Mouse (Mus musculus) forebrain, embryonic 15.5 days (tissue): Measurements from ENCODE around the gene Ankrd44. TPM values are rescaled to one million over a fixed set of nuclear protein-coding genes. Genes with fewer than 3 reads are reported as not detected.
A peak's percentile ranks its signal among the peaks of the same experiment; 100 is the strongest.

ENCODE experiments used
- ATAC-seq: fragments of 200-750 bp; cut with Nextera tagmentation; replicated peaks from 2 replicates; pipeline ENCODE4 v1.8.0; 2017; ENCODE audit warnings: mild to moderate bottlenecking, moderate TSS enrichment, moderate library complexity
- H3K27ac ChIP-seq: fragments of 300-500 bp; sonication (generic); replicated peaks from 2 replicates; pipeline ENCODE4 v1.5.1; 2015; ENCODE audit warnings: mild to moderate bottlenecking, inconsistent platforms
- H3K27me3 ChIP-seq: fragments of 300-500 bp; sonication (generic); 2 replicates; pipeline ENCODE4 v1.6.1; 2015; ENCODE audit warnings: inconsistent platforms
- H3K36me3 ChIP-seq: fragments of 300-500 bp; sonication (generic); 2 replicates; pipeline ENCODE4 v1.6.1; 2015; ENCODE audit warnings: mild to moderate bottlenecking, inconsistent platforms
- H3K4me1 ChIP-seq: fragments of 300-500 bp; sonication (generic); 2 replicates; pipeline ENCODE4 v1.6.1; 2015; ENCODE audit warnings: inconsistent platforms
- H3K4me2 ChIP-seq: fragments of 300-500 bp; sonication (generic); replicated peaks from 2 replicates; pipeline ENCODE4 v1.6.1; 2015; ENCODE audit warnings: mild to moderate bottlenecking, inconsistent platforms
- H3K4me3 ChIP-seq: fragments of 300-500 bp; sonication (generic); 2 replicates; pipeline ENCODE4 v1.5.1; 2015; ENCODE audit warnings: mild to moderate bottlenecking, inconsistent platforms
- H3K9ac ChIP-seq: fragments of 300-500 bp; sonication (generic); replicated peaks from 2 replicates; pipeline ENCODE4 v1.6.1; 2015; ENCODE audit warnings: mild to moderate bottlenecking, inconsistent platforms
- H3K9me3 ChIP-seq: fragments of 300-500 bp; sonication (generic); 2 replicates; pipeline ENCODE4 v1.6.1; 2016; ENCODE audit warnings: inconsistent platforms
- WGBS: fragments of 180-500 bp; shearing (Covaris S2); methylation state at CpG from one replicate; pipeline ENCODE4 v1.1.7; 2015; ENCODE audit warnings: mixed read lengths; 5-methylcytosine and 5-hydroxymethylcytosine counted together
- microRNA-seq: library from miRNA; unstranded; fragments of <30 nt; microRNA quantifications from one replicate; pipeline ENCODE4, GENCODE M21; 2016
- polyA plus RNA-seq: library from polyadenylated mRNA; unstranded; fragments of >200 nt; fragmentation: Nextera tagmentation; extraction: Ambion mirVana; gene quantifications from 2 replicates; pipeline ENCODE4 v1.2.1, GENCODE M21; 2015

Ankrd44 gene
- polyA plus RNA-seq, 1 experiment from 2014 or later: 21.5 TPM

- H3K9ac ChIP-seq: no peak overlapping the region
- H3K27me3 ChIP-seq: no peaks in the 10 kb centered on the region
- ATAC-seq: peak; percentile 26; the same call in 1 of the 2 replicates
- 0 out of 2 replicates have a peak, but pooled peaks cover 4% of the 10 kb centered on the region for H3K9me3 ChIP-seq
- no peaks in the 10 kb centered on the region for H3K36me3 ChIP-seq
- H3K4me3 ChIP-seq: no peak overlapping the region
- no peak overlapping the region for H3K4me2 ChIP-seq
- 0 out of 2 replicates have a peak, but pooled peaks cover 6% of the 10 kb centered on the region for H3K4me1 ChIP-seq
- WGBS: 62% methylated on average over 4 of the region's 4 CpGs
- H3K27ac ChIP-seq: no peak overlapping the region; the same call in 1 of the 2 replicates
Measured at GRCm38 (mm10) chr1:54597594-54598217, 328.5 kb downstream of the Ankrd44 start.

GRCm38 (mm10) chr1:54596151-54596550 is 330.0 kb downstream of the Ankrd44 start:
- Histone ChIP-seq H3K9ac (no peak overlapping the region), H3K4me1 (0 out of 2 replicates have a peak, but pooled peaks cover 6% of the 10 kb centered on the region), H3K27ac (no peak overlapping the region), H3K9me3 (0 out of 2 replicates have a peak, but pooled peaks cover 4% of the 10 kb centered on the region), H3K27me3 (no peaks in the 10 kb centered on the region), H3K4me3 (no peak overlapping the region), H3K36me3 (no peaks in the 10 kb centered on the region), H3K4me2 (no peak overlapping the region)
- WGBS: 81% methylated on average over 2 of the region's 2 CpGs
- no peak for ATAC-seq

Small RNA genes within 50 kb of the gene (microRNA-seq; reads per million reads assigned to microRNA genes)
- not detected for gene Gm24053

Other genes with a start within 250 kb of the Ankrd44 start
- gene Sf3b1, start 101.1 kb upstream of the Ankrd44 start, polyA plus RNA-seq: 391 and 417 TPM in 2 replicates
- gene Coq10b, start 126.4 kb upstream of the Ankrd44 start, polyA plus RNA-seq: 36.0 and 36.6 TPM in 2 replicates
- 253 and 276 TPM in 2 replicates for gene Hspe1, start 161.7 kb upstream of the Ankrd44 start, polyA plus RNA-seq
- gene Hspd1, start 161.9 kb upstream of the Ankrd44 start, polyA plus RNA-seq: 291 and 296 TPM in 2 replicates
- gene Mob4, start 204.8 kb upstream of the Ankrd44 start, polyA plus RNA-seq: 175 and 182 TPM in 2 replicates